Mouse (Mus musculus) liver, embryonic 14.5 days (tissue): ENCODE measurements around the gene Morn4. TPM values are rescaled to one million over a fixed set of nuclear protein-coding genes. Genes with fewer than 3 reads are reported as not detected.
A peak's percentile ranks its signal among the peaks of the same experiment; 100 is the strongest.

Experiments used
- ATAC-seq: fragments of 200-750 bp; cut with Nextera tagmentation; 2 replicates; pipeline ENCODE4 v1.8.0; 2017; ENCODE audit warnings: moderate number of reproducible peaks, mild to moderate bottlenecking, moderate library complexity; ENCODE audit not compliant: insufficient read depth
- DNase-seq, 3 experiments: peaks; one replicate each; pipeline ENCODE4 v3.0.0-alpha.2; 2012 to 2013; ENCODE audit warnings: low read depth in 3 of 3, low spot score in 3 of 3
- H3K27ac ChIP-seq: fragments of 300-500 bp; sonication (generic); 2 replicates; pipeline ENCODE4 v1.5.1; 2014; ENCODE audit warnings: moderate library complexity, mild to moderate bottlenecking, control low read depth, inconsistent platforms
- H3K27me3 ChIP-seq: fragments of 300-500 bp; sonication (generic); 2 replicates; pipeline ENCODE4 v1.6.1; 2014; ENCODE audit warnings: mild to moderate bottlenecking, low read length, moderate library complexity; ENCODE audit not compliant: control insufficient read depth, insufficient read depth
- H3K36me3 ChIP-seq: fragments of 300-500 bp; sonication (generic); replicated peaks from 2 replicates; pipeline ENCODE4 v1.6.1; 2014; ENCODE audit warnings: low read depth; ENCODE audit not compliant: control insufficient read depth, insufficient read depth
- H3K4me1 ChIP-seq, 2 experiments: fragments of 200-500 bp in 1 of 2; fragments of 300-500 bp in 1 of 2; sonication (generic) in 1 of 2; replicated peaks; 2 replicates each; pipeline ENCODE4 v1.6.1; 2012 to 2014; ENCODE audit warnings: antibody characterized with exemption in 1 of 2, inconsistent platforms in 1 of 2, low read length in 1 of 2; ENCODE audit not compliant: control insufficient read depth in 2 of 2, insufficient read depth in 2 of 2
- H3K4me2 ChIP-seq: fragments of 300-500 bp; sonication (generic); 2 replicates; pipeline ENCODE4 v1.6.1; 2014; ENCODE audit warnings: low read depth, mild to moderate bottlenecking, control low read depth, moderate library complexity
- H3K4me3 ChIP-seq, 2 experiments: fragments of 200-500 bp in 1 of 2; fragments of 300-500 bp in 1 of 2; sonication (generic) in 1 of 2; 2 replicates each; pipeline ENCODE4 v1.5.1; 2012 to 2014; ENCODE audit warnings: low read depth in 2 of 2, low read length in 2 of 2, mild to moderate bottlenecking in 2 of 2, control low read depth in 1 of 2, inconsistent platforms in 1 of 2, moderate library complexity in 1 of 2; ENCODE audit not compliant: insufficient read depth in 1 of 2
- H3K9ac ChIP-seq: fragments of 300-500 bp; sonication (generic); replicated peaks from 2 replicates; pipeline ENCODE4 v1.6.1; 2014; ENCODE audit warnings: mild to moderate bottlenecking, control low read depth, moderate library complexity
- H3K9me3 ChIP-seq: fragments of 300-500 bp; sonication (generic); 2 replicates; pipeline ENCODE4 v1.6.1; 2016; ENCODE audit warnings: low read length, mixed read lengths; ENCODE audit not compliant: control insufficient read depth
- CTCF ChIP-seq: IDR thresholded peaks from 2 replicates; pipeline ENCODE4 v1.5.1; 2016; ENCODE audit warnings: antibody characterized with exemption, low read depth, control low read depth
- EP300 ChIP-seq: IDR thresholded peaks from 2 replicates; pipeline ENCODE4 v1.6.1; 2016; ENCODE audit warnings: antibody characterized with exemption, low read depth
- WGBS: fragments of 180-500 bp; shearing (Covaris S2); extraction: QIAGEN DNeasy Blood & Tissue Kit; methylation state at CpG from one replicate; pipeline ENCODE4 v1.1.7; 2014; ENCODE audit not compliant: insufficient replicate concordance; 5-methylcytosine and 5-hydroxymethylcytosine counted together
- polyA plus RNA-seq, 2 experiments: library from polyadenylated mRNA; depleted of rRNA in 1 of 2; stranded (reverse) in 1 of 2; unstranded in 1 of 2; fragments of >200 nt; fragmentation: Nextera tagmentation in 1 of 2; extraction: Ambion mirVana in 1 of 2; gene quantifications; 2 replicates each; pipeline versions ENCODE4 v1.2.1 to v1.2.3; 2012 to 2014

The Morn4 gene
- polyA plus RNA-seq, 2 experiments, result 1.4 to 1.6 TPM

GRCm38 (mm10) chr19:42037167-42037702, 48.9 kb downstream of the Morn4 start:
- Histone ChIP-seq H3K9me3 (no peaks in the 10 kb centered on the region), H3K4me3 (no peak overlapping the region), H3K4me1 (no peaks in the 10 kb centered on the region), H3K27me3 (no peaks in the 10 kb centered on the region), H3K9ac (no peak overlapping the region), H3K36me3 (no peaks in the 10 kb centered on the region), H3K4me2 (no peak overlapping the region), H3K27ac (no peak overlapping the region)
- 67% methylated on average over 11 of the region's 11 CpGs for WGBS
- ATAC-seq (no peak), DNase-seq (no peak)
- TF ChIP-seq EP300 (no peak), CTCF (no peak)

GRCm38 (mm10) chr19:42036357-42036756, 49.8 kb downstream of the Morn4 start:
- H3K9me3 ChIP-seq, result no peaks in the 10 kb centered on the region
- no peak overlapping the region for H3K4me3 ChIP-seq
- TF ChIP-seq CTCF (no peak), EP300 (no peak)
- WGBS, result 58% methylated on average over 3 of the region's 3 CpGs
- no peak overlapping the region for H3K4me2 ChIP-seq
- DNase-seq, result no peak
- no peak overlapping the region for H3K9ac ChIP-seq
- ATAC-seq, result no peak
- H3K4me1 ChIP-seq, result no peaks in the 10 kb centered on the region
- H3K36me3 ChIP-seq, result no peaks in the 10 kb centered on the region
- no peak overlapping the region for H3K27ac ChIP-seq
- no peaks in the 10 kb centered on the region for H3K27me3 ChIP-seq

GRCm38 (mm10) chr19:42035456-42036248, 50.5 kb downstream of the Morn4 start, which contains the start of gene Ankrd2:
TSS of gene Ankrd2 (plus strand) at chr19:42036000.
- Histone ChIP-seq H3K4me1 (no peaks in the 10 kb centered on the region), H3K27me3 (no peaks in the 10 kb centered on the region), H3K9ac (no peak within 1 kb of the TSS), H3K4me2 (no peak within 1 kb of the TSS), H3K9me3 (no peaks in the 10 kb centered on the region), H3K4me3 (no peak within 1 kb of the TSS), H3K36me3 (no peaks in the 10 kb centered on the region), H3K27ac (no peak within 1 kb of the TSS)
- 61% methylated on average over 19 of the region's 19 CpGs for WGBS
- TF ChIP-seq EP300, result no peak
- peak; percentile 95 for TF ChIP-seq CTCF
- DNase-seq, result peak; percentile 20 to 30 (median 27)
- ATAC-seq, result no peak

GRCm38 (mm10) chr19:42034881-42035455, 51.2 kb downstream of the Morn4 start:
- DNase-seq (no peak), ATAC-seq (no peak)
- no peaks in the 10 kb centered on the region for H3K36me3 ChIP-seq
- H3K27ac ChIP-seq, result no peak overlapping the region
- H3K9ac ChIP-seq, result no peak overlapping the region
- no peaks in the 10 kb centered on the region for H3K4me1 ChIP-seq
- no peaks in the 10 kb centered on the region for H3K27me3 ChIP-seq
- 62% methylated on average over 11 of the region's 11 CpGs for WGBS
- TF ChIP-seq CTCF (no peak), EP300 (no peak)
- H3K4me2 ChIP-seq, result no peak overlapping the region
- H3K4me3 ChIP-seq, result no peak overlapping the region
- H3K9me3 ChIP-seq, result no peaks in the 10 kb centered on the region

GRCm38 (mm10) chr19:42034146-42034775, 51.9 kb downstream of the Morn4 start:
- no peaks in the 10 kb centered on the region for H3K9me3 ChIP-seq
- H3K4me1 ChIP-seq, result no peaks in the 10 kb centered on the region
- 50% methylated on average over 9 of the region's 9 CpGs for WGBS
- H3K4me3 ChIP-seq, result no peak overlapping the region
- H3K27ac ChIP-seq, result no peak overlapping the region
- H3K27me3 ChIP-seq, result no peaks in the 10 kb centered on the region
- DNase-seq (no peak), ATAC-seq (no peak)
- no peak overlapping the region for H3K9ac ChIP-seq
- H3K4me2 ChIP-seq, result no peak overlapping the region
- no peak for TF ChIP-seq EP300
- TF ChIP-seq CTCF, result no peak
- no peaks in the 10 kb centered on the region for H3K36me3 ChIP-seq
